Mouse (Mus musculus): Measurements from ENCODE around the gene Cd86.

GRCm38 (mm10) chr16:36661330-36661729 lies 4.6 kb downstream of the Cd86 start:
- TF ChIP-seq POLR2A (IDR thresholded peaks at IDR 0.05; ENCODE audit: borderline replicate concordance, control insufficient read depth, low read depth, low read length) (no peak), CTCF (IDR thresholded peaks at IDR 0.05; ENCODE audit: control insufficient read depth, insufficient read depth, low read length) (no peak)

All from bone marrow, adult 2 months (tissue).